Mouse (Mus musculus) sigmoid colon, adult 10 weeks (tissue): ENCODE measurements around the gene Tbc1d9. TPM values are rescaled to one million over a fixed set of nuclear protein-coding genes. Genes with fewer than 3 reads are reported as not detected.

Source experiments
- polyA plus RNA-seq: library from polyadenylated mRNA; stranded (reverse); fragments of 350-450 nt; fragmentation: Illumina TruSeq; extraction: RNeasy Lipid Tissue Mini Kit (QIAGEN cat#74804); gene quantifications from one replicate; pipeline ENCODE4 v1.2.3, GENCODE M21; 2014; ENCODE audit warnings: low read depth, low replicate concordance

The Tbc1d9 gene
- polyA plus RNA-seq = 7.9 TPM

DNA sequence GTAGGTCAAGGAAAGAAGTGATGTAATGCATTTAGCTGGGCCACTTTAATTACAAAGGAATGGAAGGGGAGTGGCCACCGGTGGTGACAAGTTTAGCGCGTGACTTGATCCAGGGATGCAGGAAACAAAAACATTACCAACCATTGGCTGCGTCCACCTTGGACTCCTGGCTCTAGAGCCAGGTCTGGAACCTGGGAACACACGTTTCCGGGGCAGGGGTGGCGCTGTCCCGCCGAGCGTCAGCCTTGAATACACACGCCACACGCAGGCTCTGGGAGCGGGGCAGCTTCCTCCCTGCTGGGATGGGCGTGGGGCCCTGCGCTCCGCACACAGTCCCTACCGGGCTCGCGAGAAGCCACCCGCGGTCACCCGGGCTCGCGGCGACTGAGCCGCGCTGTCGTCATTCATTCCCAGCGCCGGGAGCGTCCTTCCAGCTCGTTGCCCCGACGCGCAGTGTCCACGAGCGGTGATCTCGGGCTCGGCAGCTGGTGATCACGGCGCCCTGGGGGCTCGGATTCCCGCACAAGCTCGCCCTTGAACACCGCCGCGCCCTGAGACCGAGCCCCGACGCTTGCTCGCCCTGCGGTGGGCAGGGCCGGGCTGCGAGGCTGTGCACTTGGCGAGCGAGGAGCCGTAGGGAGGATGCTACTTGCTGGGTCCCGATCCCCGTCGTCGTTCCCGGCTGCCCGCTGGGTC is at the start of gene Tbc1d9:
Gene Tbc1d9, plus strand, starts transcription at position 118 of the 696 bp plus-strand sequence.

DNA sequence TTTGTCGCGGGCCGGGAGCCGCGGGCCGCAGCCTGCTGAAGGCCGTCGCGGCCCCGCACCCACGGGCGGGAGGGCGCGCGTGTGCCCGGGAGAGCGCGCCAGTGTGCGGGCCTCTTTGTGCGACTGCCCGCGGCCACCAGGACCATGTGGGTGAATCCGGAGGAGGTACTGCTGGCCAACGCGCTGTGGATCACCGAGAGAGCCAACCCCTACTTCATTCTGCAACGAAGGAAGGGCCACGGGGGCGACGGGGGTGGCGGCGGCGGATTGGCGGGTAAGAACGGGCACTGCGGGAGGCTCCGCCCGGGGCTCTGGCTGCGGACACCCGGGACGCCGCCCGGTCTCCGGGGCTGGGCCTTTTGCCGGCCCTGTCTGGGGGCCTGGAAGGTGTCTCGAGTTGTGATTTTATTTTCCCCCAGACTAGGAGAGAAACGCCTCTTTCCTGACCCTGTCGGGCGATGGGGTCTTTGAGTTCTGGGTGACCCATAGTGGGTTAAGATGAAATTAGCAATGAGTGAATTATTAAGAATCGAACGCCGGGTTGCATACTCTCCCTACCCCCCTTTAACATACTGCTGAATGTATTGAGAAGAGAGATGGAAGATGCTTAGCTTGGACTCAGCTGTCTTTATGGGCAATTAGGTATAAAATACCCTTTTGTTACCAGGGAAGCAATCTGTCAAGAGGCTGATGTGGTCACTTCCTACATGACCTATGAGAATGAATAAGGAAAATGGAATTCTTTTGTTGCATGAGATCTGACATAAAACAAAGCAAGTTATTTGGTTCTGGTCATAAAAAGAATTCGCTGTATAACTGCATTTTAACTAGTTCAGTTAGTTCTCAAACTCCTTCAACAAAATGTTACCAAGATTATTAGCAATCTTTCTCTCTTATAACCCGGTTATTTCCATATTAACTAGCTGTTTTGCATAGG is 1.0 kb downstream of the Tbc1d9 start, which contains the start of gene Gm10645:
Gene Gm10645, minus strand, starts transcription at position 240 of the 937 bp plus-strand sequence.

DNA sequence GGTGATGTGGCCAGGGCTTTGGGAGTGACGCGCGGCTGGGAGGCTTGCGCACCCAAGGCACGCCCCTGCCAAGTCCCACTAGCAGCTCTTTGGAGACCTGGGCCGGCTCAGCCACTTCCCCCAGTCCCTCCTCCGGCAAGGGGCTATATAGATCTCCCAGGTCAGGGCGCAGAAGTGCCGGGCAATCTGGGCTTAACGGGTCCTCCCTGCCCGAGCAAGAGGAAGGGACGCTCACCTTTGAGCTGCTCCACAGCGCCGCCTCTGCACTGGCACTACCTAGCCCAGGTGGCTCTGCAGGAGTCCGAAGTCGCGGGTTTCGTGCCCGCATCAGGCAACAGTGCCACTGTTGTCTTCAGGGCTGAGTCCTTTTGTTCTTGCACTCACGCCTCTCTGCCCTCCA is 125.0 kb downstream of the Tbc1d9 start, which contains the start of gene Ucp1:
Gene Ucp1, plus strand, starts transcription at position 177 of the 400 bp plus-strand sequence.

Other genes with a start within 250 kb of the Tbc1d9 start
- gene Gm10645, start 818 bp downstream of the Tbc1d9 start, polyA plus RNA-seq = not detected
- not detected for gene Ucp1, start 125.0 kb downstream of the Tbc1d9 start, polyA plus RNA-seq
- gene Elmod2, start 167.1 kb downstream of the Tbc1d9 start, polyA plus RNA-seq = 61.4 TPM
- gene Mgat4d, start 183.1 kb downstream of the Tbc1d9 start, polyA plus RNA-seq = not detected
- gene Clgn, start 224.5 kb downstream of the Tbc1d9 start, polyA plus RNA-seq = 0.76 TPM